Mouse (Mus musculus): ENCODE data around the gene Clic1.

The Clic1 gene

GRCm38 (mm10) chr17:35045807-35046680 lies 3.7 kb upstream of the Clic1 start:
- peak; percentile 41 for DNase-seq (ENCODE audit: low spot score)

- DNase-seq (ENCODE audit: low spot score), result peak; percentile 100
Measured at GRCm38 (mm10) chr17:35046681-35047455, 2.9 kb upstream of the Clic1 start, which contains the start of gene Msh5. Gene Msh5 (minus strand): TSS chr17:35046745.

GRCm38 (mm10) chr17:35047688-35048087 lies 2.1 kb upstream of the Clic1 start:
- DNase-seq (ENCODE audit: low spot score), result no peak

GRCm38 (mm10) chr17:35048149-35048931 lies 1.4 kb upstream of the Clic1 start:
- peak; percentile 42 for DNase-seq (ENCODE audit: low spot score)

- no peak for DNase-seq (ENCODE audit: low spot score)
Measured at GRCm38 (mm10) chr17:35048932-35049440, 780 bp upstream of the Clic1 start.

- peak; percentile 82 for DNase-seq (ENCODE audit: low spot score)
Measured at GRCm38 (mm10) chr17:35050126-35050750, 472 bp downstream of the Clic1 start.

- DNase-seq (ENCODE audit: low spot score), result peak; percentile 87
Measured at GRCm38 (mm10) chr17:35051156-35052086, 1.7 kb downstream of the Clic1 start.

GRCm38 (mm10) chr17:35052271-35052798 lies 2.6 kb downstream of the Clic1 start:
- no peak for DNase-seq (ENCODE audit: low spot score)

GRCm38 (mm10) chr17:35055691-35056495 lies 6.1 kb downstream of the Clic1 start:
- no peak for DNase-seq (ENCODE audit: low spot score)

- DNase-seq (ENCODE audit: low spot score), result no peak
Measured at GRCm38 (mm10) chr17:35057090-35057489, 7.3 kb downstream of the Clic1 start.

- no peak for DNase-seq (ENCODE audit: low spot score)
Measured at GRCm38 (mm10) chr17:35058316-35058715, 8.6 kb downstream of the Clic1 start.

- DNase-seq (ENCODE audit: low spot score), result peak; percentile 99
Measured at GRCm38 (mm10) chr17:35058911-35059892, 9.4 kb downstream of the Clic1 start, which contains the start of gene Ddah2. Gene Ddah2 (plus strand): TSS chr17:35059035.

GRCm38 (mm10) chr17:35060071-35060470 lies 10.3 kb downstream of the Clic1 start:
- DNase-seq (ENCODE audit: low spot score), result no peak

GRCm38 (mm10) chr17:35060737-35061297 lies 11.1 kb downstream of the Clic1 start:
- no peak for DNase-seq (ENCODE audit: low spot score)

GRCm38 (mm10) chr17:35061299-35061698 lies 11.5 kb downstream of the Clic1 start:
- DNase-seq (ENCODE audit: low spot score), result no peak

GRCm38 (mm10) chr17:35063466-35063865 lies 13.7 kb downstream of the Clic1 start:
- DNase-seq (ENCODE audit: low spot score), result no peak

GRCm38 (mm10) chr17:35064378-35064877 lies 14.7 kb downstream of the Clic1 start:
- DNase-seq (ENCODE audit: low spot score), result no peak
